Comparison of ENCODE assay signal across 20 mouse cellular contexts in the genomic region with DNA sequence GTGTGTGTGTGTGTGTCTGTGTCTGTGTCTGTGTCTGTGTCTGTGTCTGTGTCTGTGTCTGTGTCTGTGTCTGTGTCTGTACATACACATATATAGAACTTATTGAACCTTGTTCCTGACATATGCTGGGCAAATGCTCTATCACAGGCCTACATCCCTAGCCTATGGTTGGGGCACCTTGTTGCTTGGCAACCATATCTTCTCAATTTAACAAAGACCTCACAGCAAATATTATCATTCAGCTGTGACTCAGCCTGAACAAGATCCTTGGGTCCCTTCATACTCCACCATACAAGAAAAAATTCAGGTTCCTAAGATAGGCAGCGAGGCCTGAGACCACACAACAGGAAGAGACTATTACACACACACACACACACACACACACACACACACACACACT. TPM values are rescaled to one million over a fixed set of nuclear protein-coding genes. Genes with fewer than 3 reads are reported as not detected.
A peak's percentile ranks its signal among the peaks of the same experiment; 100 is the strongest.
DNase-seq lines count a peak whose midpoint lies in the region; ATAC-seq and TF ChIP-seq lines count a peak whose summit lies in the region.
"Had no signal": no experiment of that assay in that cellular context is flagged by ENCODE, and none has a peak within 500 bp of the region (broad histone marks: within the 10 kb centered on the region; RNA-seq: fewer than 3 reads in every experiment).

No protein-coding gene starts in this region.

- TF ChIP-seq CTCF in intestine, postnatal 0 days (IDR thresholded peaks at IDR 0.05; ENCODE audit: low read depth), result no peak

- H3K9me3 ChIP-seq in liver, embryonic 15.5 days (replicated peaks), result no peaks in the 10 kb centered on the region
- no peaks in the 10 kb centered on the region for H3K9me3 ChIP-seq in intestine, embryonic 15.5 days
- no peaks in the 10 kb centered on the region for H3K9me3 ChIP-seq in intestine, postnatal 0 days (ENCODE audit: control insufficient read depth)
- H3K9me3 ChIP-seq in stomach, embryonic 15.5 days, result no peaks in the 10 kb centered on the region
- H3K9me3 ChIP-seq: embryonic facial prominence, embryonic 10.5 days; forebrain, embryonic 13.5 days had no signal

- H3K27ac ChIP-seq in liver, embryonic 15.5 days (replicated peaks), result no peak overlapping the region
- H3K27ac ChIP-seq in intestine, embryonic 15.5 days, result peak overlapping the region; percentile 86; the same call in 1 of the 2 replicates
- H3K27ac ChIP-seq in intestine, postnatal 0 days (ENCODE audit: low read depth, low read length), result peak overlapping the region; percentile 62
- peak overlapping the region; percentile 71 for H3K27ac ChIP-seq in stomach, embryonic 15.5 days
- H3K27ac ChIP-seq: embryonic facial prominence, embryonic 10.5 days; forebrain, embryonic 13.5 days had no signal

- no peak for ATAC-seq in liver, embryonic 15.5 days (ENCODE audit: insufficient read depth)
- ATAC-seq in intestine, embryonic 15.5 days, result peak; percentile 43; the same call in 1 of the 2 replicates
- no peak for ATAC-seq in intestine, postnatal 0 days
- ATAC-seq in stomach, embryonic 15.5 days (ENCODE audit: insufficient read depth, low FRiP score, low read depth), result peak; percentile 53; the same call in 1 of the 2 replicates
- ATAC-seq: forebrain, embryonic 13.5 days; forebrain, postnatal 0 days had no signal

- 19% methylated on average over 1 of the region's 1 CpGs for WGBS in liver, embryonic 15.5 days (ENCODE audit: insufficient replicate concordance)
- WGBS in intestine, embryonic 15.5 days, result 69% methylated on average over 1 of the region's 1 CpGs
- 32% methylated on average over 1 of the region's 1 CpGs for WGBS in intestine, postnatal 0 days
- WGBS in stomach, embryonic 15.5 days, result 44% methylated on average over 1 of the region's 1 CpGs

- no peaks in the 10 kb centered on the region for H3K27me3 ChIP-seq in liver, embryonic 15.5 days
- no peaks in the 10 kb centered on the region for H3K27me3 ChIP-seq in intestine, embryonic 15.5 days (replicated peaks)
- no peaks in the 10 kb centered on the region for H3K27me3 ChIP-seq in intestine, postnatal 0 days (replicated peaks; ENCODE audit: control insufficient read depth, insufficient read depth, low read length)
- no peaks in the 10 kb centered on the region for H3K27me3 ChIP-seq in stomach, embryonic 15.5 days (replicated peaks)
- H3K27me3 ChIP-seq: forebrain, embryonic 13.5 days had no signal

- H3K4me1 ChIP-seq in liver, embryonic 15.5 days (replicated peaks), result no peaks in the 10 kb centered on the region
- H3K4me1 ChIP-seq in intestine, embryonic 15.5 days (replicated peaks), result 0 out of 2 replicates have a peak, but pooled peaks cover 2% of the 10 kb centered on the region
- H3K4me1 ChIP-seq in intestine, postnatal 0 days (replicated peaks; ENCODE audit: control insufficient read depth, insufficient read depth, low read length), result 0 out of 2 replicates have a peak, but pooled peaks cover 4% of the 10 kb centered on the region
- H3K4me1 ChIP-seq in stomach, embryonic 15.5 days, result no peaks in the 10 kb centered on the region
- H3K4me1 ChIP-seq: embryonic facial prominence, embryonic 10.5 days; forebrain, embryonic 13.5 days had no signal

- H3K36me3 ChIP-seq in liver, embryonic 15.5 days (replicated peaks), result no peaks in the 10 kb centered on the region
- H3K36me3 ChIP-seq in intestine, embryonic 15.5 days, result no peaks in the 10 kb centered on the region
- no peaks in the 10 kb centered on the region; the same call in 1 of the 2 replicates for H3K36me3 ChIP-seq in intestine, postnatal 0 days (ENCODE audit: control insufficient read depth, insufficient read depth)
- no peaks in the 10 kb centered on the region for H3K36me3 ChIP-seq in stomach, embryonic 15.5 days
- H3K36me3 ChIP-seq: embryonic facial prominence, embryonic 10.5 days had no signal

- no peak for DNase-seq in liver
- DNase-seq in right cerebral cortex, adult 18-20 months, result no peak
- DNase-seq in adipocyte (ENCODE audit: low spot score), result no peak
- DNase-seq in right cerebral cortex, postnatal 4 days, result no peak
- DNase-seq: adrenal gland, adult 8-10 months; adrenal gland, postnatal 36 days; cerebellum, adult 2 months; cerebellum, postnatal 10 days; forebrain, postnatal 0 days; gastrocnemius, postnatal 14 days; heart, postnatal 10 days; heart, postnatal 4 days had no signal

- H3K9ac ChIP-seq in liver, embryonic 15.5 days, result no peak overlapping the region
- H3K9ac ChIP-seq in intestine, embryonic 15.5 days, result no peak overlapping the region
- 0 out of 2 replicates have a peak overlapping the region, but pooled peaks have one; percentile 8 for H3K9ac ChIP-seq in intestine, postnatal 0 days (ENCODE audit: low read depth, low read length)
- H3K9ac ChIP-seq in stomach, embryonic 15.5 days, result no peak overlapping the region
- H3K9ac ChIP-seq: forebrain, embryonic 13.5 days; forebrain, postnatal 0 days had no signal

- no peak overlapping the region for H3K4me2 ChIP-seq in liver, embryonic 15.5 days
- peak overlapping the region; percentile 43 for H3K4me2 ChIP-seq in intestine, embryonic 15.5 days (replicated peaks)
- H3K4me2 ChIP-seq in intestine, postnatal 0 days (replicated peaks; ENCODE audit: low read depth), result peak overlapping the region; percentile 59
- H3K4me2 ChIP-seq in stomach, embryonic 15.5 days, result peak overlapping the region; percentile 33
- H3K4me2 ChIP-seq: forebrain, embryonic 13.5 days had no signal

- H3K4me3 ChIP-seq in liver, embryonic 15.5 days (replicated peaks), result peak overlapping the region; percentile 17
- no peak overlapping the region for H3K4me3 ChIP-seq in intestine, embryonic 15.5 days (replicated peaks)
- peak overlapping the region; percentile 16 for H3K4me3 ChIP-seq in intestine, postnatal 0 days (ENCODE audit: low read depth, low read length)
- H3K4me3 ChIP-seq in stomach, embryonic 15.5 days (replicated peaks), result 0 out of 2 replicates have a peak overlapping the region, but pooled peaks have one; percentile 6
- H3K4me3 ChIP-seq: embryonic facial prominence, embryonic 10.5 days; forebrain, embryonic 13.5 days had no signal

RNA-seq across cellular contexts. Expression of gene Cyp2d26, which starts 0.6 kb away (rescaled TPM):
- 61.1 and 109 TPM in 2 replicates for polyA plus RNA-seq in liver, embryonic 15.5 days (2015; fragmentation: Nextera tagmentation; extraction: Ambion mirVana)
- polyA plus RNA-seq in intestine, embryonic 15.5 days (2015; fragmentation: Nextera tagmentation; extraction: Ambion mirVana), result 12.0 and 16.3 TPM in 2 replicates
- polyA plus RNA-seq in intestine, postnatal 0 days (2015; fragmentation: Nextera tagmentation; extraction: Ambion mirVana), result 79.7 and 87.1 TPM in 2 replicates
- polyA plus RNA-seq in stomach, embryonic 15.5 days (2015; fragmentation: Nextera tagmentation; extraction: Ambion mirVana), result 12.6 and 15.2 TPM in 2 replicates
- polyA plus RNA-seq: embryonic facial prominence, embryonic 10.5 days; embryonic facial prominence, embryonic 14.5 days; forebrain, postnatal 0 days; heart, embryonic 14.5 days had no signal

RNA-seq across cellular contexts. Expression of gene Cyp2d40, which starts 29.5 kb away (rescaled TPM):
- polyA plus RNA-seq in liver, embryonic 15.5 days (2015; fragmentation: Nextera tagmentation; extraction: Ambion mirVana), result 0.13 TPM in 2 replicates
- polyA plus RNA-seq in intestine, embryonic 15.5 days (2015; fragmentation: Nextera tagmentation; extraction: Ambion mirVana), result not detected in 2 replicates
- not detected in 2 replicates for polyA plus RNA-seq in intestine, postnatal 0 days (2015; fragmentation: Nextera tagmentation; extraction: Ambion mirVana)
- not detected in 2 replicates for polyA plus RNA-seq in stomach, embryonic 15.5 days (2015; fragmentation: Nextera tagmentation; extraction: Ambion mirVana)
- polyA plus RNA-seq: cerebellum, adult 2 months; embryonic facial prominence, embryonic 10.5 days; embryonic facial prominence, embryonic 14.5 days; forebrain, embryonic 13.5 days; forebrain, postnatal 0 days; heart, embryonic 14.5 days had no signal

Comparison
In these comparisons a context has a peak if more than half of its experiments do, and no peak if none do; other contexts are left out.
1. ATAC-seq: peak in intestine, embryonic 15.5 days (single experiment) and stomach, embryonic 15.5 days (single experiment); none in liver, embryonic 15.5 days (single experiment) and intestine, postnatal 0 days (single experiment).